Mouse (Mus musculus): ENCODE measurements around the gene Ttc9. TPM values are rescaled to one million over a fixed set of nuclear protein-coding genes. Genes with fewer than 3 reads are reported as not detected.

The Ttc9 gene
- polyA plus RNA-seq, 1 experiment from 2014 or later: not detected

DNA sequence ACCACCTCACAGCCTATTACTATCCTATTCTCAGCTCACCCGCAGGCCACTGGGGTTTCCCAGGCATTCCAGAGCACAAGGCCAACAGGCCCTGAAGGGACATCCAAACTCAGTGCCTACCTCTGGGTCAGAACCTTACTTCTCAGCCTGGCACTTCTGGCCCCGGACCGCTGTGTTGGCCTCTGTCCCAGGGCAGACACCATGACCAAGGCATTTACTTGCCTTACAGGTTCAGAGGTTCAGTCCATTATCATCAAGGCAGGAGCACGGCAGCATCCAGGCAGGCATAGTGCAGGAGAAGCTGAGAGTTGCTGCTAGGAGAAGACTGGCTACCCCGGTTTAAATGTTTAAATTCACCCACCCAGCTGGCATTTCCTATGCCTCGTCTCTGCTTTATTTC, 53.0 kb downstream of the Ttc9 start:
- no peaks in the 10 kb centered on the region for H3K79me2 ChIP-seq (ENCODE audit: inconsistent target)
- no peaks in the 10 kb centered on the region for H3K36me3 ChIP-seq (ENCODE audit: inconsistent target)
- 94% methylated on average over 6 of the region's 6 CpGs for WGBS (ENCODE audit: missing documents)
- H3K4me3 ChIP-seq (ENCODE audit: inconsistent target): no peak overlapping the region
- no peak overlapping the region for H3K27ac ChIP-seq

DNA sequence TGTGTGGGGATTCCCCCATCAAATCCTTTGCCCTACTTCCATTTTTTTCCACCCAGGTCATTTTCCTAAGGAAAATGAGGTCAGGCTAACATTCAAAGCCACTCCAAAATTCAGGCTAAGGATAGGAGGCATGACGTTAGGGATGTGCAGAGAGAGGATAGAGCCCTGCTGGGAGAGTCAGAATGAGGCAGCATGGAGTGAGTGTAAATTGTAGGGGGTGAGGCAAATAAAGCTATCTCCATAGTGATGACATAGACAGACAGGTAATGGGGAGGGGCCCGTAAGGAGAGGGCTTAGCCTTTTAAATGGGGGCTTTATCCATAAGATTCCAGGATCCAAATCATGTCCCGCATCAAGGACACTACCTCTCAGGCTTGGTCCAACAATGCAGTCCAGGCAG, 54.9 kb downstream of the Ttc9 start:
- Histone ChIP-seq H3K27ac (no peak overlapping the region), H3K36me3 (ENCODE audit: inconsistent target) (no peaks in the 10 kb centered on the region), H3K79me2 (ENCODE audit: inconsistent target) (no peaks in the 10 kb centered on the region), H3K4me3 (ENCODE audit: inconsistent target) (no peak overlapping the region)
- WGBS (ENCODE audit: missing documents): 92% methylated on average over 3 of the region's 3 CpGs

DNA sequence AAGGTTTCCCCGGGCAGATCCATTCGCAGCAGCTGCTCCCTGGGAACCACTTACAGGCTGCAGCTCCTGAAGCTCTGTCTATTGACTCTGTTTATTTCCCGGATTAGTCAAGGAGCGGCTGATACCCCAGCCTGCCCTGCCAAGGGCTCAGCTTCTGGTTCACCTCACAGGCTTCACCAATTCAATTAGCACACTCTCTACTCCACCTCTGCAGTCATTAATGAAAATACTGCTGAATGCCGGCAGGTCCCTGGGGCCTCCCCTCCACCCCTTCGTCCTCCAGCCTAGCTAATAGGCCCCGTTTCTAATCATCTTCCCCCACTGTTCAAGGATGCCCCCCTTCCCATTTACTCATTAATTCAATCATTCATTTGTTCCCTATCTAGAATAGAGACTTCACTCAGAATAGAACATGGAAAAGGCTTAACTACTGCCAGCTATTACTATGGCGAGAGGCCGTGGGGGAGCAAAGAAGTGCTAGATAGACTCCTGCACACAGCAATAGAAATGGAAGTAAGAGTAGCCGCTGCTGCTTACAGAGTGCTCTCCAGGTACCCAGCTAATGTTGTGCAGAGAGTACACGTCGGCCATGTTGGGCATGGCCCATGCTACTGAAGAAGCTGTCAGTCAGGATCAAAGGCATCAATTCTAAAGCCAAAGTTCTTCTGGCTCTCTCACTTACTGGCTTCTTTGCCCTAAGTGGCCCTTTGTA, 55.5 kb downstream of the Ttc9 start:
- H3K36me3 ChIP-seq (ENCODE audit: inconsistent target): no peaks in the 10 kb centered on the region
- no peak overlapping the region for H3K4me3 ChIP-seq (ENCODE audit: inconsistent target)
- H3K79me2 ChIP-seq (ENCODE audit: inconsistent target): no peaks in the 10 kb centered on the region
- no peak overlapping the region for H3K27ac ChIP-seq
- WGBS (ENCODE audit: missing documents): 91% methylated on average over 12 of the region's 12 CpGs

GRCm38 (mm10) chr12:81687873-81688272, 56.8 kb downstream of the Ttc9 start:
- WGBS (ENCODE audit: missing documents): 90% methylated on average over 5 of the region's 5 CpGs
- H3K36me3 ChIP-seq (ENCODE audit: inconsistent target): no peaks in the 10 kb centered on the region
- no peak overlapping the region for H3K27ac ChIP-seq
- H3K4me3 ChIP-seq (ENCODE audit: inconsistent target): no peak overlapping the region
- no peaks in the 10 kb centered on the region for H3K79me2 ChIP-seq (ENCODE audit: inconsistent target)

- WGBS (ENCODE audit: missing documents): 23% methylated on average over 4 of the region's 4 CpGs
- Histone ChIP-seq H3K36me3 (ENCODE audit: inconsistent target) (no peaks in the 10 kb centered on the region), H3K79me2 (ENCODE audit: inconsistent target) (no peaks in the 10 kb centered on the region), H3K4me3 (ENCODE audit: inconsistent target) (no peak overlapping the region), H3K27ac (no peak overlapping the region)
Observed at GRCm38 (mm10) chr12:81688537-81688936, 57.5 kb downstream of the Ttc9 start.

- Histone ChIP-seq H3K4me3 (ENCODE audit: inconsistent target) (no peak overlapping the region), H3K36me3 (ENCODE audit: inconsistent target) (no peaks in the 10 kb centered on the region), H3K79me2 (ENCODE audit: inconsistent target) (no peaks in the 10 kb centered on the region), H3K27ac (no peak overlapping the region)
- WGBS (ENCODE audit: missing documents): 60% methylated on average over 4 of the region's 4 CpGs
Observed at GRCm38 (mm10) chr12:81689505-81690056, 58.5 kb downstream of the Ttc9 start.

DNA sequence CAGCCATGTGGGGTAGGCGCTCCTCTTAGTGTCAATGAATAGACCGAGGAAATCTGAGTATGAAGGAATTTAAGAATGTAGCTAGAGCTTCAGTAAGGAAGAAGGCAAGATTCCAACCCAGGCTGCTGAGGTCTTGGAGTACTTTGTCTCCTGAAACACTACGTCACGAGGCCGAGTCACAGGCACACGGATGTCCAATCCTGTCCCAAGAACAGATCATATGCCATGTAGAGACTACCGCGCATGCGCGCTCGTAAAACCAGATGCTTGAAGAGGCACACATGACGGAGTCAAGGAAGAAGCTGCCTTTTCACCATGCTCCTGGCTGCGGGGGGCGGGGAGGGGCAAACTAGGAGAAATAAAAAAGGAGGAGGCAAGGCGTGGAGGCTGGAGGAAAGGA, 59.1 kb downstream of the Ttc9 start:
- WGBS (ENCODE audit: missing documents): 94% methylated on average over 15 of the region's 15 CpGs
- Histone ChIP-seq H3K79me2 (ENCODE audit: inconsistent target) (no peaks in the 10 kb centered on the region), H3K4me3 (ENCODE audit: inconsistent target) (no peak overlapping the region), H3K36me3 (ENCODE audit: inconsistent target) (no peaks in the 10 kb centered on the region), H3K27ac (no peak overlapping the region)

GRCm38 (mm10) chr12:81690751-81691150, 59.7 kb downstream of the Ttc9 start:
- Histone ChIP-seq H3K36me3 (ENCODE audit: inconsistent target) (no peaks in the 10 kb centered on the region), H3K79me2 (ENCODE audit: inconsistent target) (no peaks in the 10 kb centered on the region), H3K4me3 (ENCODE audit: inconsistent target) (no peak overlapping the region), H3K27ac (no peak overlapping the region)
- WGBS (ENCODE audit: missing documents): 83% methylated on average over 7 of the region's 7 CpGs

- WGBS (ENCODE audit: missing documents): 22% methylated on average over 8 of the region's 8 CpGs
- Histone ChIP-seq H3K27ac (no peak overlapping the region), H3K4me3 (ENCODE audit: inconsistent target) (no peak overlapping the region), H3K36me3 (ENCODE audit: inconsistent target) (no peaks in the 10 kb centered on the region), H3K79me2 (ENCODE audit: inconsistent target) (no peaks in the 10 kb centered on the region)
Observed at GRCm38 (mm10) chr12:81691177-81691730, 60.2 kb downstream of the Ttc9 start.

DNA sequence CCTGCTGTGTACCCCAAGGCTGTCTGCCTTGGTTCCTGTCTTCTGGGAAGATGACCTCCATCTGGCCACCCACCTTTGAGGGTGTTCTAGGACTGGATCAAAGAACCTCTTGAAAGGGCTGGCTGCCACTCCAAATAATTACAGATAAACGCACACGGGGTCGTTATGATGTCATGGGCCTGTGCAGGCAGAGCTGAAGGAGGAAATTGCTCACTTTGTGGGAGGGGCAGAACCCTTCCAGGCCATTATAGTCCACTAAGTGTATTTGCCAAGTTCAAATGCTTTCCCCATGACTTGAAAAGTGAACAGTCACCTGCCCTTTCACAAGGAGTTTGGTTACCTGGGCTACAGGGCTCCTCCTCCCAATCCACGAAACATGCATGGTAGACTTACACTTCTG, 67.0 kb downstream of the Ttc9 start:
- WGBS (ENCODE audit: missing documents): 32% methylated on average over 4 of the region's 4 CpGs
- Histone ChIP-seq H3K27ac (no peak overlapping the region), H3K79me2 (ENCODE audit: inconsistent target) (no peaks in the 10 kb centered on the region), H3K36me3 (ENCODE audit: inconsistent target) (no peaks in the 10 kb centered on the region), H3K4me3 (ENCODE audit: inconsistent target) (no peak overlapping the region)

- Histone ChIP-seq H3K27ac (no peak overlapping the region), H3K79me2 (ENCODE audit: inconsistent target) (no peaks in the 10 kb centered on the region), H3K36me3 (ENCODE audit: inconsistent target) (no peaks in the 10 kb centered on the region), H3K4me3 (ENCODE audit: inconsistent target) (no peak overlapping the region)
- WGBS (ENCODE audit: missing documents): 0% methylated on average over 1 of the region's 1 CpGs
Observed at GRCm38 (mm10) chr12:81702903-81703302, 71.9 kb downstream of the Ttc9 start.

GRCm38 (mm10) chr12:81712618-81713017, 81.6 kb downstream of the Ttc9 start:
- no peak overlapping the region for H3K27ac ChIP-seq
- H3K36me3 ChIP-seq (ENCODE audit: inconsistent target): no peaks in the 10 kb centered on the region
- 95% methylated on average over 4 of the region's 4 CpGs for WGBS (ENCODE audit: missing documents)
- H3K4me3 ChIP-seq (ENCODE audit: inconsistent target): no peak overlapping the region
- H3K79me2 ChIP-seq (ENCODE audit: inconsistent target): no peaks in the 10 kb centered on the region

Other genes starting within 250 kb of the Ttc9 start
- 0.24 to 0.29 TPM (median 0.25 TPM) in 3 replicates for gene Adam4, start 209.3 kb upstream of the Ttc9 start, polyA plus RNA-seq (2018)
- gene Cox16, start 146.1 kb upstream of the Ttc9 start, polyA plus RNA-seq (2018): 69.6 to 85.4 TPM (median 80.5 TPM) in 3 replicates
- 3.1 to 6.0 TPM (median 4.3 TPM) in 3 replicates for gene Gm20498, start 98.3 kb upstream of the Ttc9 start, polyA plus RNA-seq (2018)
- gene Synj2bp, start 98.3 kb upstream of the Ttc9 start, polyA plus RNA-seq (2018): 20.4 to 32.5 TPM (median 20.7 TPM) in 3 replicates
- 0.04 TPM in 1 of 3 replicates, not detected in the others for gene Adam21, start 62.8 kb upstream of the Ttc9 start, polyA plus RNA-seq (2018)
- gene Med6, start 36.2 kb upstream of the Ttc9 start, polyA plus RNA-seq (2018): 26.4 to 35.2 TPM (median 31.3 TPM) in 3 replicates
- gene Map3k9, start 149.9 kb downstream of the Ttc9 start, polyA plus RNA-seq (2018): 2.1 to 3.5 TPM (median 2.4 TPM) in 3 replicates
- gene Pcnx, start 228.8 kb downstream of the Ttc9 start, polyA plus RNA-seq (2018): 21.3 to 27.7 TPM (median 22.5 TPM) in 3 replicates

Data from macrophage (primary cell).